Mouse (Mus musculus) frontal cortex, adult (tissue): ENCODE data around the gene Asb2.
A peak's percentile ranks its signal among the peaks of the same experiment; 100 is the strongest.

Experiments
- ATAC-seq: cut with Nextera tagmentation; 2 replicates; pipeline ENCODE4 v1.9.2; 2017; ENCODE audit warnings: mild to moderate bottlenecking, moderate library complexity, mixed read lengths; ENCODE audit not compliant: low TSS enrichment

Gene Asb2

DNA sequence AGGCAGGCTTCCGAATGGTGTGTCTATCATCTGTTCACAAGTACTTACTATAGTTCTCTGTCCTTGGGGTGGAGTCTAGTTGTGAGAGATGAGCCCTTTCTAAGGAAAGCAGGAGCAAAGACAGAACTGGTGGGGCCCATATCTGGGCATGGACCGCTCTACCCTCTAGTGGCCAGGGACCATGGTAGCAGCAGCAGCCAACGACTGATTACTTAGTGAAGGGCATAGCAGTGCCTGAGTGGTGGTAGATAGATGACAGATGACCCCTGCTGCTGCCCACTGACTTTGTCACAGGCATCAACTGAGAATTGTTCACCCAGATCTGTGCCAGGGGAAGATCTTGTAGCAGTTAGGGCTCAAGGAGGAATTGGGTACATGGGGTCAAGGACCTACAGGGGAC, 33.0 kb downstream of the Asb2 start:
- ATAC-seq, result peak; percentile 74; the same call in 1 of the 2 replicates

DNA sequence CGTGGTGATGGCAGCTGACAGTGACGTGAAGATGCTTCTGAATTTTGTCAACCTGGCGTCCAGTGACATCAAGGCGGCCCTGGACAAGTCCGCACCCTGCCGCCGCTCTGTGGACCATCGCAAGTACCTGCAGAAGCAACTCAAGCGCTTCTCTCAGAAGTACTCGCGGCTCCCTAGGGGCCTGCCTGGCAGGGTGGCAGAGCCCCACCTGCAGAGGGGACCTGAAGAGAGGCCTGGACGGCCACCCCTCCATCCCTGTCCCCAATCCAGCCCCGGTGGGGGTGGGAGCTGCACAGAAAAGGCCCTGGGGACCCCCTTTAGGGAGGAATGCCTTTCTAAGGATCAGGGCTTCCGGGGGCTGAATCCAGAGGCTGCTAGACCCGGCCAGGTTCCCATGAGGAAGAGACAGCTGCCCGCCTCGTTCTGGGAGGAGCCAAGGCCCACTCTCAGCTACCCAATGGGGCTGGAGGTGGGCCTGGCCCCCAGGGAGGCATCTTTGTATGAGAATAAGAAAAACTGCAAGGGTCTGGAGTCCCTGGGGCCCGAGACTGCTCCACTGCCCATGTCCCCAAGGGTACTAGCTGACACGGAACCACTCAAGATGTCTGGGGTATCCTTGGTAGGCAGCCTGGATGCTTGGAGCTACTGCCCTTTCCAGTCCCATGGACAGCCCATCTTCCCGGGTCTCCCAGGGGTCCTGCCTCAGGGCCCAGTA, 39.8 kb downstream of the Asb2 start:
- no peak for ATAC-seq

DNA sequence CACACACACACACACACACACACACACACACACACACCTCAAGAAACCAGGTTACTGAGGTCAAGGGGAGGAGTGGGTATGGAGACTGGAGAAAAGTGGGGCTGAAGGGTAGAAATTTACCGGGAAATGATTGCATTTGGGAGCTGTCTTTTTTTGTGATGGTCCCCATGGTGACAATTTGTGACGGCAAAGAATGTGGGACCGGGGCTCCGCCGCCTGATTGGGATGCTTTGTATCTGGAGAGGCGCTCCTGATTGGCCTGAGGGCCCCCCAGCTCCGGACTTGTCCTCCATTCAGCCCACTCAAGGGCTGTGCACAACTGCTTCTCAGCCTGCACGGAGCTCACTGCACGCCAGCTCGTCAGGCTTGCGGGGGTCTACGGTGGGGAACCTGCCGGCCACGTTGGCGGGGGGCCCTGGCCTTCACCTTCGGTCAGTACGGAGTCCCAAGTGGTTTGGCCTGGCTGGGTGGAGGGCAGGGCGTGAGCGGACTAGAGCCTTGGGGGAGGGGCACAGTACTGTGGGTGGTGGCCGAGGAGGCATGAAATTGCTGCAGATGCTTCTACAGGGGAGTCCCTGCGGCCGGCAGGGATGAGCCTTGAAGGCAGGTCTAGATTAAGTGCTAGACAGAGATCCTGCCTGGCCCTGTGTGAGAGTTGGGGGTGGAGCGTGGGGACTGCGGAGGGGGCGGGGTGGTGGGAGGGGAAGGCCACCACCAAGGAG, 41.0 kb downstream of the Asb2 start:
- ATAC-seq, result 0 out of 2 replicates have a peak, but pooled peaks have one; percentile 21

DNA sequence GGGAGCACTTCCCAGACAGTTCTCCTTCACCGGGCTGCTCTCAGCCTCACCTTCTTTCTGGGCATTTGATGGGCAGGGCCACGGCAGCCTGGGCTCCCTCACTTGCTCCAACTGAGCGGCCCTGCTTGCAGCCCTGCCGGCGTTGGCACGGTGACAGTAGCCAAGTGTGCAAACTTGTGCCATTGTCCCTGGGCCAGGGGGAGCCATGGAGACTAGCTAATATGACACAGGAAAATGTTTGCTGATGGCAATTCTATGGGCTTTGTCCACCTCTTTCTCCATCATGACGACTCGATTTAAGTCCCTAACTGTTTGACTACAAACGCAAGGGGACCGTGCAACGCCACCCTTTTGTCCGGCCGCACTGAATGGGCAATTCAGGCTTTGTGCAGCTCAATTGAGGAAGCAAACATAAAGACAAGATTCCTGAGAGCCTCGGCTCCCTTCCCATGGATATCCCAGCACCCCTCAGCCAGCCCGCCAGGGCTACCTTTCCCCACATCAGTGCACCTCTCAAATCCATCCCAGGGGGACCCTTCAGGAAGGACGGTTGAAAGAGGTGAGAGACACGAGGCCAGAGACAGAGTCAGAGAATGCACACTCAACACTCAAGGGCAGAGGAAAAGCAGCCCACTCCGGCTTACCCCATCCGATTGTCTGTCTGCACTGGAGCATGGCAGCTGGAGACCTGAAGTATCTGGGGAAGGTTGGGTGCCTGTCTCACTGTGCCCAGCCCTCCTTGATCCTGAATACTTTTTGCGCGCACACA, 41.7 kb downstream of the Asb2 start:
- no peak for ATAC-seq

DNA sequence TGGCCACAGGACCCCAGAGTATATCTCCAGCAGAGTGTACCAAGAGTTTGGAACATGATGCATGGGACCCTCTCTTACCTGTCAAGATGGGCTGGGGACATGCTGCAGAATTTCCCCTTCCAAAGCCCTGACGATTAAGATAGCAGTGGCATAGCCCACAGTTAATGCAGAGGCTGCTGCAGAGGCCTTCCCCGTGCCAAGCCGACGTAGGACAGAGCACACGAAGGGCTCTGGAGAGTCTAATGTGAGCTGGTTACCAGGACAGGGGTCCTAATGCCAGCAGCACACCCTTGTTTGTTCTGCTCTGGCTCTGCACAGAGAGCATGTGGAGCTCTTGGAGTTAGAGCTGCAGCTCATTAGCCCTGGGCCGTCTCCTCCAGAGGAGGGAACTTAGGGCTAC, 42.5 kb downstream of the Asb2 start:
- no peak for ATAC-seq

DNA sequence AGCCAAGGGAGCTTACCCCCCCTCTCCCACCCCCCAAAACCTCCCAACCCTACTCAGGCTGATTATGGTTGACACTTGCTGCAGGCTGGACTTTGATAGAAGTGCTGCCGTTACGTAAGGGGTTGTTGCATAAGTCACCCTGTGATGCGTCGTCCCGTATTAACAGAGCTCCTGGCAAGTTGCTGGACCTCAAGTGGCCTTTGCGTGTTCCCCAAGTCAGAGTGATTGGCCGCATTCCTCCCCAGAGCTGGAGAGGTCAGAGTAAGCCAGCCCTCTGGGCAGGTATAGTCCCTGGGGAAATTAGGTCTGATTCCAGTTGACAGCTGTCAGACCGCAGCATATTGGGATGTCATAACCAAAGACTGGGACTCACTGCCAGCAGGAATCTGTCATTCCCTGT, 43.9 kb downstream of the Asb2 start:
- ATAC-seq, result no peak

DNA sequence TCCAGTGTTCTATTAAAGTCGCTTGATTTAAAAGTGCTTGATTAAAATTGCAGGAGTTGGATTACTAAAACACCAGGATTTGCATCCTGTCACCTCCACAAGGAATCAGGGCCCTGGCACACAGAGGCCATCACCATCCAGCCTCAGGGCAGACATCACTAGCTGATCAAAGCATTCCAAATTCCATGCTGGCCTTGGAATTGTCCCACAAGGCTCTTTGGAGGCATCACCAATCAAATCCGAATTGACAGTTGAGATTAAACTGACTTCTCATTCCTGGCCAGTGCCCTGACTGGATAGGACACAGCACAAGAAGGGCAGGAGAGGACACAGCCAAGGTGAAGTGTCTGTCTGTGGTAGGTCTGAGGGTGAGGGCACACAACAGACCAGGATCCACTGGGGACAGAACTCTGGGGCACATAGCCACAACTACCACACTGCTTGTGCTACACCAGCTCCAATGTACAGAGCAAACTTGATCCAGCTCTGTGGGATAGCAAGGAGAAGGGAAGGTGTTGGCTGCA, 45.0 kb downstream of the Asb2 start, which contains the start of gene Fam181a:
TSS of gene Fam181a (plus strand) at position 232 of the 524 bp plus-strand sequence.
- no peak for ATAC-seq

DNA sequence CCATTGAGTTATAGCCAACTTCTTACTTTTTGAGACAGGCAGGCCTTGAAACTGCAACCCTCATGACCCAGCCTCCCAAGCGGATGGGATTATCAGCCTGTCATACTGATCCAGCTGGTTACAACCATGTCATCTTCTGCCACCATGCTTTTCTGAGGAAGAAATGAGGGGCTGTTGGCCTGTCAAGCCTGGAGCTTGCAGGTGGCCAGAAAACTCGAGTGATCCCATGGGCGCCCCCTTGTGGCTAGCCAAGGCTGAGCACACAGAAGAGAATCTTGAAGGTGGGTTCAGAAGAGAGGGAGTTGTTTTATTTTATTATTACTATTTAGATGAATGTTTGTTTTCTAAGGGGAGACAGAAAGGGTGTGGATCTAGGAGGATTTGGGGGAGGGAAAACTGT, 49.1 kb downstream of the Asb2 start:
- ATAC-seq, result peak; percentile 59; the same call in 1 of the 2 replicates

DNA sequence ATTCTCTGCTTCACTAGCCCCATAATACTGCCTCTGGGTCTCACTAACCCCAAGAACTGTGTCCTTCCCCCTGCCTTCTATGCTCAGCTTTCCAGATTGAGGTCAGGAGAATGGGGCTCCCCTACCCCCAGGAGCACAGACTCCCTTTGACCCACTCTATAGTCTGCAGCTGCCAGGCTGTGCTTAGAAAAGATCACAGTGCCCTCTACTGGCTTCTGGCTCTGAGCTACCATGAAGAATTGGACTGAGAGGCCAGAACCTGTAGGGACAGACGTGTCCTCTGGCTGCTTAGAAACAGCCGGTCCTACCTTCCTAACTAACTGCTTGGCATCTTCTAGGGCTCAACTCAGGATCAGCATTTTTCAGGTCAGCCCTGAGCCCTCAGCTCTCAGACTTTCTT, 49.6 kb downstream of the Asb2 start:
- ATAC-seq, result peak; percentile 76

DNA sequence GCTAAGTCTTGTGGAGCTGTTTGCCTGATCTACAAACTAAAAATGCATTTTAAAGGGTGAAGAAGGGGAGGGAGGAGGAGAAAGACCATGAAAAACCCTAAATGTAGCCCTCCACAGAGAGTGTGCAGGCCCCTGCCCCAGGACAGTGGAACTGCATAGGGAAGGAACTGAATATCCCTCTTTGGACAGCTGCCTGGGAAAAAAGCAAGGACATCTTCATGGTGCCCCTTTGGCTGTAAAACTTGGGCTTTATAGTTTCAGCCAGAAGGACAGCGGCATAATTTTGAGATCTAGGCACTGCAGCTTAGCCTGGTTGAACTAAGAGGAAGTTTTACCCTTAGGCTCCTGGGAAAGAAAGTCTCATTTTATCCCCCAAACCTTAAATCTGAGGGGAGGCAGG, 52.8 kb downstream of the Asb2 start:
- ATAC-seq, result no peak

DNA sequence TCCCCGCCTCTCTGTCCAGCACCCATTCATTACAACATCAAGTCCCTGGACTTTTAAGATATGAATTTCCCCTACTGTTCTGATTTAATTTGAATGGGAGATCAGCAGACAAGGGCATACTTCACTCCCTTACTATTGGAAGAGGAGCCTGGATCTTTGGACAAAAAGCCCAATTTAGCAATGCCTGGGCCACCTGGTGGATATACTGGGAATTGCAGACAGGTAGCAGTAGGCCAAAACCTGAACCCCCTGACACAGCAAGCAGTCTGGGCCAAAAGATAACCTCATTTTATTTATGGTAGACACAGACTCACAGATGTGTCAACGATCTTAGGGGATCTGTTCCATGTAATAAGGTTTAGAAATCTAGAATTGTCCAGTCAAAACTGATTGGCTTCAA, 54.2 kb downstream of the Asb2 start:
- peak; percentile 64; the same call in 1 of the 2 replicates for ATAC-seq

DNA sequence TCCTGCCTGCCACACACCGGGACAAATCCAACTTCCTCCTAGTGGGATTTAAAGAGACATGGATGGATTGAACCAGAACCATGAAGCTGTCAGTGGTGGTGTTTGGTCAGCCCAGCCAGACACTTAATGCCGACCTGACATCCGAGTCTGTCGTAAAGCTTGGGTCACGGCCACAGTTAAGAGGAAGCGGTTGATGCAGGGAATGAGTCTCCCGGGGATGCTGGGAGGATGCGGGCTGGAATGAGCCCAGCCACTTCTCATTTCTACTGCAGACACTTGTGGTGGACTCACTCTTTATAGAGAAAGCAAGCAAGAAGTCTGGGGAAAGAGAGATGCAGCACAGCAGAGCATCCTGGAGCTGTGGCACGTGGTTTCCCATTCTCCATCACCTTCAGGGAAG, 55.3 kb downstream of the Asb2 start:
- ATAC-seq, result no peak

DNA sequence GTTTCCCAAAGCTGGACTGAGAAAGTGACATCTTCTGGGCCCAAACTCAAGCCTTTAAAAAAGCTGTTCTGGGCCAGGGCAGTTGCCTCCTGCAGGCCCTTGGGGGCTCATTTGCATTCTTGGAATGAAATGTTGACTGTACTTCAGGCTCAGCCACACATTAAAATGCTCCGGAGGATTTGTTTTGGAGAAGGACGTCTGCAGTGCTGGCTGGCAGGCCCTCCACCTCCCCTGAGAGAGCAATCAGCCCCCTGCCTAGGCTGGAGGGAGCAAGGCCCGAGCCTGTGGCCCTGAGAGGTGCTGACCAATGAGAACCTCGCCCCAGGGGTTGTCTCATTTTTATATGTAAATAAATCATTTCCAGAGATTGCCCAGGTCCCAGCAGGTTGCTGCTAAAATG, 59.5 kb downstream of the Asb2 start:
- no peak for ATAC-seq

DNA sequence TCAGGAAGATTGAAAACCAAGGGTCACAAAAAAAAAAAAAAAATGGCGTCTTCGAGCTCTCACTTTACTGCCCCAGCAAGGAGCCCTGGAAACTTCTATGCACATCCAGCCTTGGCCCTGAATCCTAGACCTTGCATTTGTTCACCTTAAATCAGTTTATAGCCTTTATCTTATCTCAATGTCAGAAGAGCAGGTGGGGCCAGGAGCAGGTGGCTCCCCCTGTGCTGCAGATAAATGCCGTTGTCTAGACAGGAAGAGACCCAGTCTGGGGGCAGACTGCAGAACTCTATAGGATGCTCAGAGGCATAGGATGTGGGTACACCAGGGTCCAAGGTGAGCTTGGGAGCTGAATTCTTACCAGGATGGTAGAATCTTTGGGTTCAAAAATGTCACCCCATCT, 63.4 kb downstream of the Asb2 start:
- ATAC-seq, result no peak

DNA sequence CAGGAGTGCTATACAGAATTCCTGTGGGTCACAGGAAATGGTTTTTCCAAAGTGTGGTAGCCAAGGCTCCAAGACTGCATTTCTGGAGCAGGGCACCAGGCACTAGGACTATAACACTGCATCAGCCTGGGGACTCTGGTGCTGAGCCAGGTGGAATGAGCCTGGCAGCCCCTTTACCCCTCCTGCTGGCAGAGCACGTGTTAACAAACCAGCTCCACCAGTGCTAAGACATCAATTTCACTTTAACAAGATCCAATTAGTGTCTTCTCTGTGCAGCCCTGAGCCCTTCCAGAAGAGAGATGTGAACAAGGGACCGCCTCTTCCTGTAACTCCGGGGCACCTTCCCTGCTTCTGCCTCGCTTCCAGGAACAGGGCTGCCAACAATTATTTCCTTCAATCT, 68.5 kb downstream of the Asb2 start:
- no peak for ATAC-seq

DNA sequence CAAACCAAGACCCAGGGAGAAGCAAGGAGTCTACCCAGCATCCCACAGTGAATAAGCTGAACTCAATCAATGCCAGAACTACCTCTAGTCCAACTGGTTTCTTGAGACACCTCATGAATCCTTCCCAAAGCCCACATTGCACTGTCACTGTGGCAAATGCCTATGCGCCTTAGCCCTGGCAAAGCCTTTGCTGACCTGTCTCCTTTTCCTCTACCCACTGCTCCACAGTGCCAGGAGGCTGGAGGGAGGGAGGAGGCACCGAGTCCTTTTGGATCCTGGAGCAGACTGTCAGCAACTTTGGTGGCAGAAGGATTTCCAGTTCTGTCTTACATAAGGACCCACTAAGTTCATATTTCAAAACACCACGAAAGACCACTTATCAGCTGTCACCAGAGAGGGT, 72.4 kb downstream of the Asb2 start:
- ATAC-seq, result no peak

DNA sequence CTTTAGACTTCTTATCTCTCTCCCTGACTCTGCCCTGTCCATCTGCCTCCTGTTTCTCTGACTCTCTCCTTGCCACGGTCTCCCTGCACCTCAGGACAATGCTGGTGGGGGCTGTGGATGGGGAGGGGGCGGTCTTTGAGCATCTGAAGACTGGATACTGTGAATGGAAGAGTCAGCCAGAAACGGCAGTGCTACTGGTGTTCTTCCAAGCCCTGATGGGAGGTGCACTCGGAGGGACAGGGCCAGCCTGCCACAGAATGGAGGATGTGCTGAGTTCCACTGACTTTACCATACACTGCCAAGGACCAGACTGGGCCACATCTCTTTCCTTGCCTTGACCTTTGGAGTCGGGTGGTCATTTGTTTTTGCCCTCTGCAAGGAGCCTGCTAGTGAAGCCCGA, 72.9 kb downstream of the Asb2 start:
- no peak for ATAC-seq

DNA sequence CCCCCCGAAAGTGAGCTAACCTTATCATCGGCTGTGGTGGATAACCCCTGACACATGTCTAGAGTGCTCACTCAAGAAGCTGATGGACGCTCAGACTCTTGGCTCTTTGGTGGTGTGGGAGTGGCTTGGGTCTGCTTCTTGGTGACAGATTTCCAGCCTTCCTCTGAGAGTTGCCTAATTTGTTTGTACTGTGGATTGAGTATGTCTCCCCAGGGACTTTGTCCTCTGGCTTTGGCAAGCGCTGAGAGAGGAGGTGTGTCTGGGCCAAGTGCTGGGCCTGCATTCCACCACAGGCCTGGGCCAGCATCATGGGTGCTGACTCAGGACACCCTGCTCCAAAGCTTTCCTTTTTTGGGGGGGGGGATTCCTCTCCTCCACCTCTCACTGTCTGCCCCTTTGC, 73.9 kb downstream of the Asb2 start:
- no peak for ATAC-seq

DNA sequence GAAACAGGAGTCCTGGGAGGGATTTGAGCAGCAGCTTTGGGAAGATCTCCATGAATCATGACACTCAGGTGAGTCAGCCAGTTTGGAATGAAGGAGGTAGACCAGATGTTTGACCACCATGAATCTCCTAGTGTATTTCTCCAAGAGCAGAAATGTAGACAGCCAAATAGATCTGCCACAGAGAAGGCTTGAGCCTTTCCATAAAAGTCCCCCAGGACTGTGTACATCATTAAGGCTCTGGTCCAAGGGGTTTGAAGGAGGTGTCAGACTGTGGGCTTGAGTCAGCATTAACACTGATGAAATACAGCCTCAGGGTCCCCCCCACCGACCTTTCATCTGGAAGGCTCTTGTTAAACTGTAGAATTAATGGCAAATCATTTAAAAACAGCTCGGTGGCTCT, 74.3 kb downstream of the Asb2 start:
- no peak for ATAC-seq

DNA sequence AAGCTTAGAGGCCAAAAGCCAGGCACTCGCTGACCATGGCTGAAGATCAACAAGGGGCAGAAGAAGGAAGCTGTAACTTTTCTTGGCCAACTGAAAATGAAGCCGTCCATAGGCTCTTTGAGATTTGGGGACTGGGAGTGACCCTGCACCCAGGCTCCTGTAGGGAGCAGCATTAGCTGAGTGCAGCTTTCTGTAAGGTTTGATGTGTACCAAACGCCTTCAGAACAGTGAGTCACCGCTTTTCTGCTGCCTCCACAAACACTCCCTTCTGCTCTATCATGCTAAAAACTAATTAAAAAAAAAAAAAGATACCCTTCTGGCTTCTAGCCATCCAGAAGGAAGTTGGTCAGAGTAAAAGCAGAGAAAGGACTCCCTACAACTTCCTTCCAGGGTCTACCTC, 79.4 kb downstream of the Asb2 start:
- ATAC-seq, result peak; percentile 96

DNA sequence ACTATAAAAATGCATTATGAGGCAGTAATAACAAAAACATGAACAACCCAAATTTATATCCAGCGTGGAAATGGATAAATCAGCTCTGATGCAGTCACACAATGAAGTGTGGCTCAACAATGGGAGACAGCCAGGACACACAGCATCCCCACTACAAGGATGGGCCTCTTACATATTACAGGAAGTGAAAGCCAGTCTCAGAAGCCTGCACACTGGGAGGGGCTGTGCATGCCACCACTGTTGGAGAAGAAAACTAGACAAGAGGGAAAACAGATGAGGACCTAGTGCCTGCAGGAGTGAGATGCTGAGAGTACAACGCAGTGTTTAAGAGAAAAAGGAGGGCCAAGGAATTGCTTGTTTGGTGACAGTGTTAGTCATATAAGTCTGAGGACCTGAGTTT, 82.1 kb downstream of the Asb2 start:
- ATAC-seq, result no peak

DNA sequence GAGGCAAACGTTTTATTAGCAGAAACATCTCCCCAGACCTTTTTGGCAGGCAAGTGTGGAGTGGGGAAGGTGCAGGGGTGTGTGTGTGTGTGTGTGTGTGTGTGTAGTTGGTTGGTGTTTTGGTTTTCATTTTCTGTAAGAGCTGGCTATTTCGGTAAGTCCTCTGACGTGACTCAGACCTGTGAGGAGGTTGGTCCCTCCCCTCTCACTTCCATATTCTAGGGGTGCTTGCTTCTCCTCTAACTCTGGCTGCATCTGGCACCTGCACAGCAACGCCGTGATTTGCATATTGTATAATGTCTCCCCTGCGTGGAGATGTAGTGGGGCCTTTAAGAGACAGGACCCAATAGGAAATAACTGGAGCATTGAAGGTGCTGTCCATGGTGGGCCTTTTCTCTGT, 82.8 kb downstream of the Asb2 start:
- ATAC-seq, result peak; percentile 52; the same call in 1 of the 2 replicates
